In the genomic region with DNA sequence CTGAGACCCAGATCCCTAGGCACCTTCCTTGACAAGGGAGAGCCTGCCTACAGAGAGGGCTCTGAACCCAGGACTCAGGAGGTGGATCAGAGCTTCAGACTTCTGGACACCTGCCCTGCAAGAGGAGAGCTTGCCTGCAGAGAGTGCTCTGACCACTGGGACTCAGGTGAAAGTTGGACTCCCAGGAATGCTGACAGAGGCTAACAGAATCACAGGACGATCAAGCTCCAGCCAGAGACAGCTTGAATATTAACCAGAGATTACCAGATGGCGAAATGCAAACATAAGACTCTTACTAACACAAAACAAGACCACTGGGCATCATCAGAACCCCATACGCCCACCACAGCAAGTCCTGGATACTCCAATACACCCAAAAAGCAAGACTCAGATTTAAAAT, we compare ENCODE assay signal across 5 mouse cellular contexts.
DNase-seq lines count a peak whose midpoint lies in the region; TF ChIP-seq lines count a peak whose summit lies in the region.
"Not testable (repeated sequence)": the region's sequence is repeated elsewhere in the genome, so short reads cannot be mapped to it uniquely, and the experiment has no call there.

No protein-coding gene starts in this region.

- peak; percentile 65 for DNase-seq in kidney, adult 2 months
- peak; percentile 65 for DNase-seq in kidney, adult 9 months
- DNase-seq in kidney, postnatal 14 days, result peak; percentile 4
- peak; percentile 13 to 44 for DNase-seq in kidney, postnatal 36 days
- DNase-seq in yolk sac, embryonic 10.5 days (ENCODE audit: low spot score), result peak; percentile 8

- TF ChIP-seq CTCF in kidney, adult 2 months (conservative IDR thresholded peaks at IDR 0.05; ENCODE audit: insufficient read depth, insufficient read length, low read depth, low read length), result not testable (repeated sequence)

- H3K27ac ChIP-seq in kidney, adult 2 months (ENCODE audit: insufficient read depth, low read depth, low read length), result not testable (repeated sequence)

- H3K27me3 ChIP-seq in kidney, adult 2 months (replicated peaks; ENCODE audit: control insufficient read depth, insufficient read depth, low read length), result not testable (repeated sequence)

- TF ChIP-seq POLR2A in kidney, adult 2 months (IDR thresholded peaks at IDR 0.05; ENCODE audit: low read depth, low read length), result not testable (repeated sequence)

- H3K36me3 ChIP-seq in kidney, adult 2 months (ENCODE audit: control insufficient read depth, insufficient read depth, low read length), result not testable (repeated sequence)

- not testable (repeated sequence) for H3K4me1 ChIP-seq in kidney, adult 2 months (ENCODE audit: control insufficient read depth, insufficient read depth, low read length)

- 32% methylated on average over 3 of the region's 3 CpGs for WGBS in kidney, adult 2 months

- H3K4me3 ChIP-seq in kidney, adult 2 months (ENCODE audit: insufficient read depth, low read depth, low read length), result not testable (repeated sequence)

Comparison
In these comparisons a context has a peak if more than half of its experiments do, and no peak if none do; other contexts are left out.
1. DNase-seq: peak in every context shown above with its lines; median percentile 65 in kidney, adult 2 months; 65 in kidney, adult 9 months; 28 in kidney, postnatal 36 days; 8 in yolk sac, embryonic 10.5 days; 4 in kidney, postnatal 14 days.